Mouse (Mus musculus) ES-E14 (cell line): ENCODE results near the gene Bzw2. TPM values are rescaled to one million over a fixed set of nuclear protein-coding genes. Genes with fewer than 3 reads are reported as not detected.

Experiments used
- DNase-seq: peaks from one replicate; pipeline ENCODE4 v3.0.0-alpha.2; 2013; ENCODE audit warnings: low read depth, low spot score
- H3K27ac ChIP-seq: 2 replicates; pipeline ENCODE4 v1.5.1; 2012; ENCODE audit warnings: low read depth, mild to moderate bottlenecking, low read length, moderate library complexity, mixed read lengths; ENCODE audit not compliant: poor library complexity, insufficient read depth, severe bottlenecking
- H3K36me3 ChIP-seq: 2 replicates; pipeline ENCODE4 v1.6.1; 2012; ENCODE audit warnings: mild to moderate bottlenecking, low read length, moderate library complexity, mixed read lengths; ENCODE audit not compliant: control insufficient read depth, poor library complexity, insufficient read depth, severe bottlenecking
- H3K4me1 ChIP-seq, 2 experiments: fragments of 150-350 bp in 1 of 2; sonication (generic) in 1 of 2; 2 replicates each; pipeline ENCODE4 v1.6.1; 2012; ENCODE audit warnings: low read length in 2 of 2, mild to moderate bottlenecking in 1 of 2, mixed read lengths in 1 of 2; ENCODE audit not compliant: control insufficient read depth in 2 of 2, insufficient read depth in 2 of 2, poor library complexity in 1 of 2
- H3K4me3 ChIP-seq, 2 experiments: fragments of 150-350 bp in 1 of 2; sonication (generic) in 1 of 2; 2 replicates each; pipeline ENCODE4 v1.5.1; 2012; ENCODE audit warnings: low read length in 2 of 2, low read depth in 1 of 2, mild to moderate bottlenecking in 1 of 2, mixed read lengths in 1 of 2; ENCODE audit not compliant: insufficient read depth in 1 of 2, poor library complexity in 1 of 2, severe bottlenecking in 1 of 2
- H3K9ac ChIP-seq: 2 replicates; pipeline ENCODE4 v1.6.1; 2012; ENCODE audit warnings: low read depth, mild to moderate bottlenecking, low read length, mixed read lengths; ENCODE audit not compliant: poor library complexity, insufficient read depth, severe bottlenecking
- H3K9me3 ChIP-seq: fragments of 150-350 bp; sonication (generic); 2 replicates; pipeline ENCODE4 v1.6.1; 2012; ENCODE audit warnings: low read depth, mild to moderate bottlenecking, low read length; ENCODE audit not compliant: control insufficient read depth, insufficient read depth
- CHD2 ChIP-seq: IDR thresholded peaks from 2 replicates; pipeline ENCODE4 v1.6.1; 2014; ENCODE audit warnings: mild to moderate bottlenecking, low read depth, low read length, inconsistent platforms
- HCFC1 ChIP-seq: IDR thresholded peaks from 2 replicates; pipeline ENCODE4 v1.6.1; 2012; ENCODE audit warnings: low read length, inconsistent platforms, borderline replicate concordance; ENCODE audit not compliant: insufficient read depth
- MAFK ChIP-seq: IDR thresholded peaks from 2 replicates; pipeline ENCODE4 v1.6.1; 2014; ENCODE audit warnings: mild to moderate bottlenecking, low read depth, low read length, inconsistent platforms; ENCODE audit not compliant: insufficient read depth
- ZC3H11A ChIP-seq: IDR thresholded peaks from 2 replicates; pipeline ENCODE4 v1.6.1; 2012; ENCODE audit warnings: low read depth, mild to moderate bottlenecking, inconsistent platforms, low read length, borderline replicate concordance
- ZNF384 ChIP-seq: IDR thresholded peaks from 2 replicates; pipeline ENCODE4 v1.6.1; 2012; ENCODE audit warnings: low read depth, low read length, inconsistent platforms
- in situ Hi-C, 2 experiments: fragments of 600-800 bp; cut with MboI; formaldehyde crosslinking; loops; one replicate each; pipeline ENCODE4 v1.15.1; 2025; ENCODE audit warnings: low sequenced_read_pairs in 2 of 2, inconsistent platforms in 1 of 2; ENCODE audit not compliant: unreplicated experiment in 2 of 2
- total RNA-seq: library from RNA; depleted of rRNA; stranded (reverse); fragments of 300-350 nt; gene quantifications from 2 replicates; pipeline ENCODE4 v1.2.3, GENCODE M21; 2012

Gene Bzw2
- total RNA-seq, 1 experiment: 176 TPM

GRCm38 (mm10) chr12:36078101-36078899 lies 79.6 kb downstream of the Bzw2 start:
- TF ChIP-seq HCFC1 (no peak), ZNF384 (no peak), CHD2 (no peak), MAFK (no peak), ZC3H11A (no peak)

GRCm38 (mm10) chr12:36072860-36073259 lies 85.0 kb downstream of the Bzw2 start:
- H3K36me3 ChIP-seq: no peaks in the 10 kb centered on the region
- H3K4me3 ChIP-seq: no peak overlapping the region
- no peak overlapping the region for H3K9ac ChIP-seq
- no peaks in the 10 kb centered on the region for H3K9me3 ChIP-seq
- in situ Hi-C loops: loop anchor here in 1 of 2 experiments (10.0 kb wide), 1 partner anchor 58 kb away; no protein-coding TSS in a partner anchor
- no peak for DNase-seq
- TF ChIP-seq ZC3H11A (no peak), HCFC1 (no peak), MAFK (no peak), ZNF384 (no peak), CHD2 (no peak)
- H3K27ac ChIP-seq: no peak overlapping the region
- no peaks in the 10 kb centered on the region for H3K4me1 ChIP-seq

More at GRCm38 (mm10) chr12:36078101-36078899, 79.6 kb downstream of the Bzw2 start:
- Histone ChIP-seq H3K9me3 (no peaks in the 10 kb centered on the region), H3K4me1 (no peaks in the 10 kb centered on the region), H3K9ac (no peak overlapping the region), H3K27ac (no peak overlapping the region), H3K4me3 (no peak overlapping the region), H3K36me3 (no peaks in the 10 kb centered on the region)
- no peak for DNase-seq
- in situ Hi-C loops: loop anchor here in 1 of 2 experiments (10.0 kb wide), 1 partner anchor 63 kb away; no protein-coding TSS in a partner anchor

DNA sequence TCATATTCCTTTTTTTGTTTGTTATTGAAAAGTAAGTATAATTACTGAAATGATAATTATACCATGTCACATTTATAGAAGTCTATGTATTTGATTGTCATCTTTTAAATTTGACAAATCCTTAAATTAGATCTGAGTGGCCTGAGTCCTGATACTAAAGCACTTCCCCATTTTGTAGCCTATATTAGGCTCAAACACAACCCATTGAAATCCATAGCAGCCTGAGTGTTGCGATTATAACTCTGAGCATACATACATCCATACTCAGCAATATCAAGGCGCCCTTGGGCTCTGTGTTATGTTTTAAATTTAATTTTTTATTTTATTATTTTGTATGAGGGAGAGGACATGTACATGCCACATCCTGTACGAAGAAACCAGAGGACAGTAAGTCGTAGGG lies 87.6 kb downstream of the Bzw2 start:
- H3K4me3 ChIP-seq: no peak overlapping the region
- in situ Hi-C loops: loop anchor here in 1 of 2 experiments (10.0 kb wide), 1 partner anchor 55 kb away; no protein-coding TSS in a partner anchor
- no peak overlapping the region for H3K9ac ChIP-seq
- no peak overlapping the region for H3K27ac ChIP-seq
- no peaks in the 10 kb centered on the region for H3K4me1 ChIP-seq
- no peaks in the 10 kb centered on the region for H3K36me3 ChIP-seq
- no peaks in the 10 kb centered on the region for H3K9me3 ChIP-seq
- no peak for DNase-seq
- TF ChIP-seq CHD2 (no peak), MAFK (no peak)

DNA sequence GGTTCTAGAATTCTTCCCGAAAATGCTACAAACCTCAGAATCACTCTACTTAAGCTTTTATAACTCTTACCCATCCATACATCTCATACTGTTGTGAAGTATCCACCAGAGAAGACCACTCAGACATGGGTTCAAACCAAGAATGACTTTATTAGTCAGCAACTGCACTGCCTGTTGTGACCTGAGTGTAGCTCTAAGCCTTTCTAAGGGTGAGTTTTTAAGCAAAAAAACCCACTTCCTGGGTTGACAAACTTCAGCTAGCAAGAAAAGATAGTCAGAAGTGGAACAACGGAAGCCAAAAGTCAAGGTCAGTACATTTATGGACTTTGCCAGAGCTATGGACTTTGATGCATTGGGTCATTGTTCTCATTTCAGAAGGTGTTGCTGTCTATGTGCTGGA lies 90.3 kb downstream of the Bzw2 start:
- Histone ChIP-seq H3K4me1 (no peaks in the 10 kb centered on the region), H3K9ac (no peak overlapping the region), H3K36me3 (no peaks in the 10 kb centered on the region), H3K4me3 (no peak overlapping the region), H3K9me3 (no peaks in the 10 kb centered on the region), H3K27ac (no peak overlapping the region)
- no peak for TF ChIP-seq ZNF384
- TF ChIP-seq MAFK: no peak
- no peak for TF ChIP-seq CHD2
- TF ChIP-seq HCFC1: no peak
- TF ChIP-seq ZC3H11A: no peak
- DNase-seq: no peak
- in situ Hi-C loops: no loop called here

GRCm38 (mm10) chr12:36065911-36066310 lies 92.0 kb downstream of the Bzw2 start:
- Histone ChIP-seq H3K9me3 (no peaks in the 10 kb centered on the region), H3K4me3 (no peak overlapping the region), H3K9ac (no peak overlapping the region), H3K4me1 (no peaks in the 10 kb centered on the region), H3K36me3 (no peaks in the 10 kb centered on the region), H3K27ac (no peak overlapping the region)
- TF ChIP-seq ZNF384 (no peak), MAFK (no peak), CHD2 (no peak), HCFC1 (no peak), ZC3H11A (no peak)
- in situ Hi-C loops: no loop called here
- DNase-seq: no peak
